Mouse (Mus musculus): ENCODE measurements around the gene Coq10a.

The Coq10a gene

DNA sequence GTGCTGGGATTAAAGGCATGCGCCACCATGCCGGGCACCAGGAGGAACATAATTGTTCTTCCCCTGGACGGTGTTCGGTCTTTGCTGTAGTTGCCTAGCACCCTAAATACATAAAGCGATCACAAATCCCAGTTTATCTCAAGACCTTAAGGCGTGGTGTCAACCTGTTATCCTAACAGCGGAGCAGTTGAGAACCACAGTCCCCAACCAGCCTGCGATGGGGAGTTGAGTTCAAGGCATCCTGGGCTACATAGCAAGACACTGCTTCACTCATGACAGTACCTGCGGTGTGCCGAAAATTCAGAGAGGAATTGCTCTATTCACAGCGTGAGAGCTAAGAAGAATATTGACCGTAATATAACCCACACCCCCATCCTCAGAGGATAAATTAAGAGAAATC lies 47.2 kb downstream of the Coq10a start:
- no peak for DNase-seq (ENCODE audit: low read depth, low spot score)
- no peaks in the 10 kb centered on the region for H3K27me3 ChIP-seq (ENCODE audit: control insufficient read depth, insufficient read depth, low read length, poor library complexity, severe bottlenecking)
- H3K36me3 ChIP-seq (ENCODE audit: control insufficient read depth, insufficient read depth, low read length, poor library complexity, severe bottlenecking): peaks cover 5% of the 10 kb centered on the region; the same call in 1 of the 2 replicates

GRCm38 (mm10) chr10:128315578-128315977 lies 53.2 kb downstream of the Coq10a start:
- no peaks in the 10 kb centered on the region for H3K27me3 ChIP-seq (ENCODE audit: control insufficient read depth, insufficient read depth, low read length, poor library complexity, severe bottlenecking)
- peaks cover 9% of the 10 kb centered on the region; the same call in 1 of the 2 replicates for H3K36me3 ChIP-seq (ENCODE audit: control insufficient read depth, insufficient read depth, low read length, poor library complexity, severe bottlenecking)
- no peak for DNase-seq (ENCODE audit: low read depth, low spot score)

Data from splenic B cell, adult 2 months (primary cell).